Mouse (Mus musculus) spleen, postnatal 4 days (tissue): ENCODE results near the gene Skint2.

Experiments
- DNase-seq, 2 experiments: peaks; one replicate each; pipeline ENCODE4 v3.0.0; 2022; ENCODE audit warnings: low spot score in 2 of 2

Skint2 gene

GRCm38 (mm10) chr4:112556894-112557293 lies at the start of gene Skint2:
Skint2 (plus strand) TSS chr4:112557194.
- no peak for DNase-seq
